Mouse (Mus musculus) heart, embryonic 16.5 days (tissue): Measurements from ENCODE around the gene Lypla2. TPM values are rescaled to one million over a fixed set of nuclear protein-coding genes. Genes with fewer than 3 reads are reported as not detected.

Source experiments
- ATAC-seq: fragments of 200-750 bp; cut with Nextera tagmentation; replicated peaks from 2 replicates; pipeline ENCODE4 v1.8.0; 2017; ENCODE audit warnings: moderate number of reproducible peaks; ENCODE audit not compliant: insufficient read depth, low FRiP score; ENCODE audit errors: extremely low read depth
- H3K27ac ChIP-seq: fragments of 300-500 bp; sonication (generic); 2 replicates; pipeline ENCODE4 v1.5.1; 2014; ENCODE audit warnings: mild to moderate bottlenecking, low read length, control low read depth, moderate library complexity
- H3K27me3 ChIP-seq: fragments of 300-500 bp; sonication (generic); 2 replicates; pipeline ENCODE4 v1.6.1; 2014; ENCODE audit warnings: low read length, mixed read lengths; ENCODE audit not compliant: control insufficient read depth, insufficient read depth
- H3K36me3 ChIP-seq: fragments of 300-500 bp; sonication (generic); 2 replicates; pipeline ENCODE4 v1.6.1; 2014; ENCODE audit not compliant: control insufficient read depth, insufficient read depth
- H3K4me1 ChIP-seq: fragments of 300-500 bp; sonication (generic); 2 replicates; pipeline ENCODE4 v1.6.1; 2014; ENCODE audit warnings: low read length, mixed read lengths; ENCODE audit not compliant: control insufficient read depth, insufficient read depth
- H3K4me2 ChIP-seq: fragments of 300-500 bp; sonication (generic); 2 replicates; pipeline ENCODE4 v1.6.1; 2014; ENCODE audit warnings: low read depth, mild to moderate bottlenecking, control low read depth, low read length
- H3K4me3 ChIP-seq: fragments of 300-500 bp; sonication (generic); 2 replicates; pipeline ENCODE4 v1.5.1; 2014; ENCODE audit warnings: mild to moderate bottlenecking, control low read depth, low read length
- H3K9ac ChIP-seq: fragments of 300-500 bp; sonication (generic); 2 replicates; pipeline ENCODE4 v1.6.1; 2014; ENCODE audit warnings: low read length, control low read depth
- H3K9me3 ChIP-seq: fragments of 300-500 bp; sonication (generic); replicated peaks from 2 replicates; pipeline ENCODE4 v1.6.1; 2016; ENCODE audit warnings: low read length; ENCODE audit not compliant: control insufficient read depth
- WGBS: fragments of 180-500 bp; shearing (Covaris S2); extraction: QIAGEN DNeasy Blood & Tissue Kit; methylation state at CpG from one replicate; pipeline ENCODE4 v1.1.7; 2014; 5-methylcytosine and 5-hydroxymethylcytosine counted together
- polyA plus RNA-seq: library from polyadenylated mRNA; unstranded; fragments of >200 nt; fragmentation: Nextera tagmentation; extraction: Ambion mirVana; gene quantifications from 2 replicates; pipeline ENCODE4 v1.2.1, GENCODE M21; 2015

Lypla2 gene
- polyA plus RNA-seq, 1 experiment from 2014 or later: 73.2 TPM

DNA sequence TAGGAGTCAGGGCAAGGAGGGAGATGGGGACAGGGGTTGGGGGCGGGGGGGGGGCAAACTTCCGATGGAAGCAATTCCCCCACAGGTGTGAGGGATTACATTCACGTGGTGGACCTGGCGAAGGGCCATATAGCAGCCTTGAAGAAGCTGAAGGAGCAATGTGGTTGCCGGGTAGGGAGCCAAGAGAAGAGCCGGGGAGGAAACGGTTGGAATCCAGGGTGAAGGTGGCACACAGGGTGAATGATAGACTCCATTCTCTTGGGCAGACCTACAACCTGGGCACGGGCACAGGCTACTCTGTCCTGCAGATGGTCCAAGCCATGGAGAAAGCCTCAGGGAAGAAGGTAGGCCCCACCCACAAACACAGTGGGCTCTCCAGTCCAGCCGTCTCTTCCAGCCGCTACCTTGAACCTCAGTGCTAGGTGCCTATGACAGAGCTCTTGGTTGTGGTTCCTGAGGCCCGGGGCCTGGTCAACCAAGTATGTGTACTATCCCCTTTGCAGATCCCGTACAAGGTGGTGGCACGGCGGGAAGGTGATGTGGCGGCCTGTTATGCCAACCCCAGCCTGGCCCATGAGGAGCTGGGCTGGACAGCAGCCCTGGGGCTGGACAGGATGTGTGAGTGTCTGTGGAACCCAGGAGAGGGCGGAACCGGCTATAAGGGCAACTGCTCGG lies 5.2 kb downstream of the Lypla2 start:
- WGBS: 89% methylated on average over 18 of the region's 18 CpGs
- H3K27ac ChIP-seq: no peak overlapping the region
- no peak overlapping the region for H3K4me3 ChIP-seq
- no peaks in the 10 kb centered on the region for H3K27me3 ChIP-seq
- peaks cover 34% of the 10 kb centered on the region for H3K36me3 ChIP-seq
- no peaks in the 10 kb centered on the region for H3K9me3 ChIP-seq
- H3K4me2 ChIP-seq: no peak overlapping the region
- ATAC-seq: no peak
- H3K4me1 ChIP-seq: peaks cover 28% of the 10 kb centered on the region
- H3K9ac ChIP-seq: no peak overlapping the region

DNA sequence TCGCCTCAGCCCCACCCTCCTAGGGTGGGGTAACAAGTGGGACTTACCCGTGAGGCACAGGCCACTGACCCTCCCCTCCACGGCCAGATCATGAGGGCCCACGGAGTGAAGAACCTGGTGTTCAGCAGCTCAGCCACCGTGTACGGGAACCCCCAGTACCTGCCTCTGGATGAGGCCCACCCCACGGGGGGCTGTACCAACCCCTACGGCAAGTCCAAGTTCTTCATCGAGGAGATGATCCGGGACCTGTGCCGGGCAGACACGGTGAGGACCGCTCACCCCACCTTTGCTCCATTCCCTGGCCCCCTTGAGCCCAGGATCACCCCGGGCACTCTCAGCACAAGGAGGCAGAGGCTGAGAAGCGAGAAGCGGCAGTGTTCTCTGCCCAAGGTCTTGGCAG lies 6.1 kb downstream of the Lypla2 start:
- Histone ChIP-seq H3K9ac (no peak overlapping the region), H3K4me2 (no peak overlapping the region), H3K4me3 (no peak overlapping the region), H3K27me3 (no peaks in the 10 kb centered on the region), H3K9me3 (no peaks in the 10 kb centered on the region), H3K36me3 (peaks cover 34% of the 10 kb centered on the region), H3K4me1 (peaks cover 20% of the 10 kb centered on the region), H3K27ac (no peak overlapping the region)
- no peak for ATAC-seq
- WGBS: 90% methylated on average over 16 of the region's 16 CpGs

DNA sequence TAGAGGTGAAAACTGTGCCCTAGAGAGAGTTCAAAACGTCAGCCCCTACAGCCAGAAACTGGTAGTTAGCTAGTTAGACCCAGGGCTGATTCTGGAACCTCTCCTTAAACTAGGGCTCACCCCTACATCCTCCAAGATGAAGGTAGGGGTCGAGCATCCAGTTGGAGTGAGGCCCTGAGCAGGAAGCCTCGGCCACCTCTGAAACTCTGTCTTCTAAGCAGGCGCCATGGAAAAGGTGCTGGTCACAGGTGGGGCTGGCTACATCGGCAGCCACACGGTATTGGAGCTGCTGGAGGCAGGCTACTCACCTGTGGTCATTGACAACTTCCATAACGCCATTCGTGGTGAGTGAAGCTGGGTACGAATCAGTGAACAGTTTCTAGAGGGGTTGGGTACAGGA lies 7.3 kb downstream of the Lypla2 start:
- peak overlapping the region; percentile 98; the same call in 1 of the 2 replicates for H3K4me2 ChIP-seq
- H3K36me3 ChIP-seq: peaks cover 32% of the 10 kb centered on the region
- no peaks in the 10 kb centered on the region for H3K9me3 ChIP-seq
- no peaks in the 10 kb centered on the region for H3K27me3 ChIP-seq
- no peak for ATAC-seq
- peaks cover 19% of the 10 kb centered on the region for H3K4me1 ChIP-seq
- no peak overlapping the region for H3K27ac ChIP-seq
- no peak overlapping the region for H3K4me3 ChIP-seq
- H3K9ac ChIP-seq: peak overlapping the region; percentile 85; the same call in 1 of the 2 replicates
- 74% methylated on average over 9 of the region's 9 CpGs for WGBS

DNA sequence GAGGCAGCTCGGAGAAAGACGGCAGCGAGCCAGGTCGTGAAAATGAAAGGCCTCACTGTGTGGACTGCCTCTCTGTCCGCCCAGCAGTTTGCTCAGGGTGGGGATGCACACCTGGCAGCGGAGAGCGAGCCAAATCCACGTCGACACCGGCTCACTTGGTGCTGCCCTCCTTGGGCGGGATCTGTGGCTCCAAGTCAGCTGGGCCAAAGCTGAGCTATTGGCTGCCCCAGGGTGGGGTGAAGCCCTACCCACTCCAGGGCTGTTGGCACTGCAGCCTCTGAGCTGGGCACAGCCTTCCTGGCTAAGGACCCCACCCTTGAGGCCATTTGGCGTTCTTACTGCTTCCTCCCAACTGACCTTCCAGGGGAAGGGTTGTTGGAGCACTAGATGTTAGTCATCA lies 8.0 kb downstream of the Lypla2 start:
- Histone ChIP-seq H3K27me3 (no peaks in the 10 kb centered on the region), H3K9ac (peak overlapping the region; percentile 85), H3K27ac (peak overlapping the region; percentile 46), H3K9me3 (no peaks in the 10 kb centered on the region), H3K4me3 (peak overlapping the region; percentile 66), H3K36me3 (peaks cover 31% of the 10 kb centered on the region), H3K4me1 (peaks cover 19% of the 10 kb centered on the region), H3K4me2 (peak overlapping the region; percentile 98)
- WGBS: 2% methylated on average over 12 of the region's 12 CpGs
- ATAC-seq: no peak

DNA sequence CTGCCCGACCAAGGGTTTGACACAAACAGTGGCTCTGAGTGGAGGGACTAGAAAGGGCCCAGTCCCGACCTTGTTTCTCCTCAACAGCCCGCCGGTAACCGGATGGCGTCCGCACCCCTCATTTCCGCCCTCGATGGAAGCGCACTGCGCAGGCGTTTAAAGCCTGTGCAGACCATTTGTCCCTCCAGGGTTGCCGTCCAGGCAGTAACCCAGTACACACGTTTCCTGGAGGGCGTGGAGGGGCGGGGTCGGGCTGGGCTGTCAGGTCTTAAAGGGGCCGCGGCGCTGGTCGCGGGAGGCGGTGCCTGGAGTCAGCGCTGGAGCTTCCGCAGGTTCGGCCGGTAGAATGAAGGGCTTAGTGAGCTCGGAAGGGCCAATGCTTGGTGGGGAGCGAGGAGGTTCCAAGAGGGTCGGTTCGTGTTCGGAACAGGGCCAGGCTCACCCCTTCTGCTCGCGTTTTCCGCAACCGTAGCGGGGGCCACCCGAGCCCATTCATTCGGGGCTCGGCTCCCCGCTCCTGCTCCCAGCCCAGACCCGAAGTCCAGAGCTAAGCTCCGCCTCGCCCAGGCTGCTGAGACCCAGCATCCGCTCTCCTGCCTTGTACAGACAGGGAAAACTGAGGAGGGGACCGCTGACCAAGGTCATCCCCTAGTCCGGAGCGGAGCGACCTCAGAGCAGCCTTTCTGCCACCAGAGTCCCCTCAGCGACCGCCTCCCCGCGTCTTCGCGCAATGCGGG lies 8.8 kb downstream of the Lypla2 start, which contains the start of gene Gale:
TSS of gene Gale (plus strand) at position 271 of the 737 bp plus-strand sequence.
- under 1% methylated on average over 56 of the region's 56 CpGs for WGBS
- peaks cover 23% of the 10 kb centered on the region for H3K36me3 ChIP-seq
- peak within 1 kb of the TSS; percentile 98 for H3K4me2 ChIP-seq

DNA sequence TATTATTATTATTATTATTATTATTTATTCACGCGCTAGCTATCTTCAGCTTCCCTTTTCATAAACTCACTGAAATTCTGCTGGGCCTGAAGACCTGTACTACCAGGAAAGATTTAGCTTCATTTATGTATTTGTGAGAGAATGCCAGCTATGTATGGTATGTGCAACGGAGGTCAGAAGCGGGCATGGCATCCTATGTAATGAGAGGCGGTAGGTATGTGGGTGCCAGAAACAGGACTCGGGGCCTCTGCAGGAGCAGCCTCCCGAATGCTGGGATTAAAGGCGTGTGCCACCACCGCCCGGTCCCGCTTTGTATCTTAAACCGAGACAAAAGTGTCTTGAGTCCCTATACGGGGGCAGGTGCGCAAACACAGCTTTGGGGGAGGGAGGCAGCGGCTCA lies 9.5 kb downstream of the Lypla2 start:
- peak overlapping the region; percentile 92 for H3K27ac ChIP-seq
- H3K9me3 ChIP-seq: no peaks in the 10 kb centered on the region
- H3K4me2 ChIP-seq: peak overlapping the region; percentile 91
- peak overlapping the region; percentile 66 for H3K4me3 ChIP-seq
- WGBS: 6% methylated on average over 15 of the region's 15 CpGs
- peak overlapping the region; percentile 95 for H3K9ac ChIP-seq
- H3K4me1 ChIP-seq: peaks cover 19% of the 10 kb centered on the region
- H3K27me3 ChIP-seq: no peaks in the 10 kb centered on the region
- peaks cover 20% of the 10 kb centered on the region for H3K36me3 ChIP-seq
- 0 out of 2 replicates have a peak, but pooled peaks have one; percentile 10 for ATAC-seq

More for the DNA sequence above, 8.8 kb downstream of the Lypla2 start, which contains the start of gene Gale:
- Histone ChIP-seq H3K27me3 (no peaks in the 10 kb centered on the region), H3K4me3 (peak within 1 kb of the TSS; percentile 66), H3K9me3 (no peaks in the 10 kb centered on the region), H3K4me1 (peaks cover 19% of the 10 kb centered on the region), H3K9ac (peak within 1 kb of the TSS; percentile 95), H3K27ac (peak within 1 kb of the TSS; percentile 92)
- peak; percentile 93 for ATAC-seq

DNA sequence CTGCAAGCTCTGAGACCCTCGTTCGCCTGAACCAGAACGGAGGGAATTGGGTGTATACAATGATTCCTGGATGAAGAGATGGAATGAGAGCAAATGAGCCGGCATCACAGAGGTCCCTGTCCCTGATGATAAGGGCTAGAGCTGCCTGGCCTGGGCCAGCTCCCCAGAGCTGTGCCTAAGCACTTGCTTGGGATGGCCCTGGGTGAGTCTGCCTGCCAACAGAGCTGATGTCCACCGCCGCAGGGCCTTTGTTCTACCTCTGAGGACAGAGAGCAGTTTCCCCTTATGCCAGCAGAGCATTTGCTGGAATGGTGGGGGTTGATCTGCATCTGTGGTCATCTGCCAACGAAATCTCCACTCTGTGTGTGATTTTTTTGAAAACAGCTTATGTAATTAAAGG lies 10.2 kb downstream of the Lypla2 start:
- WGBS: 85% methylated on average over 7 of the region's 7 CpGs
- Histone ChIP-seq H3K36me3 (peaks cover 16% of the 10 kb centered on the region), H3K9ac (no peak overlapping the region), H3K9me3 (no peaks in the 10 kb centered on the region), H3K4me2 (no peak overlapping the region), H3K27me3 (no peaks in the 10 kb centered on the region), H3K4me1 (peaks cover 19% of the 10 kb centered on the region), H3K4me3 (no peak overlapping the region), H3K27ac (no peak overlapping the region)
- no peak for ATAC-seq

DNA sequence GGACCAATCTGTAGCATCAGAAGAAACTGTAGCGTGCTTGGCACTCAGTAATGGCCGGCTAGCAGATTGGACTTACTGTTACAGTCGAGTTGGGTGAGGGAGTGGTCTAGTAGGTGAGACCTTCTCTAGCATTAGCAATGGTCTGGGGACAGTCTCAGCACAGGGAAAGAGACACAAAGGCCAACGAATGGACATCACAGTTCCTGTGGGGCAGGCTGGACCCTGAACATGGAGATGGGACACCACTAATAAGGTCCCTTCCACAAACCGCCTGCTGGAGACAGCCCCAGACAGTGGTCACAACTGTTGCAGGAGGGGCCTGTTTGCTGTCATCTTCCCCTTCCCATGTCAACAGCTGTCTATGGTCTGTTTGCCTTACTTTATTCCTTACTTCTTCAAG lies 10.7 kb downstream of the Lypla2 start:
- Histone ChIP-seq H3K27ac (no peak overlapping the region), H3K4me1 (peaks cover 19% of the 10 kb centered on the region), H3K4me2 (no peak overlapping the region), H3K9ac (no peak overlapping the region), H3K9me3 (no peaks in the 10 kb centered on the region), H3K4me3 (no peak overlapping the region), H3K27me3 (no peaks in the 10 kb centered on the region), H3K36me3 (peaks cover 14% of the 10 kb centered on the region)
- WGBS: 82% methylated on average over 5 of the region's 5 CpGs
- ATAC-seq: no peak

DNA sequence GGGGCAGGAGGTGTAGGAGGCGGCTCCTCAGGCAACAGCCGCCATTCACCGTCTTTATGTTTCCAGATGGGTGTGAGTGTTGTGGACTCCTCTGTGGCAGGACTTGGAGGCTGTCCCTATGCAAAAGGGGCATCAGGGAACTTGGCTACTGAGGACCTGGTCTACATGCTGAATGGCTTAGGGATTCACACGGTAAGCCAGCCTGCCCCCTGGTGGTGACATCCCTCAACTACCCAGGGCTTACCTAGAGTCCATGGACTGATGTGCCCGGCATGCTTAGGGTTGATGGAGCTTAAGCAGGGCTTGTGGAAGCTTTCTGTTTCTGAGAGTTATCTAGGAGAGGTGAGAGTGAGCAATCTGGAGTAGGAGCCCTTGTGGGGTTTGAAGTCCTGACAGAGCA lies 11.7 kb downstream of the Lypla2 start:
- Histone ChIP-seq H3K4me1 (peaks cover 19% of the 10 kb centered on the region), H3K27ac (no peak overlapping the region), H3K9ac (no peak overlapping the region), H3K4me3 (no peak overlapping the region), H3K36me3 (peaks cover 15% of the 10 kb centered on the region), H3K27me3 (no peaks in the 10 kb centered on the region), H3K9me3 (no peaks in the 10 kb centered on the region), H3K4me2 (no peak overlapping the region)
- ATAC-seq: no peak
- WGBS: 21% methylated on average over 5 of the region's 5 CpGs
